Mouse (Mus musculus) CH12.LX (cell line): ENCODE data around the gene Uba52. TPM values are rescaled to one million over a fixed set of nuclear protein-coding genes. Genes with fewer than 3 reads are reported as not detected.
"Not testable (repeated sequence)": the region's sequence is repeated elsewhere in the genome, so short reads cannot be mapped to it uniquely, and the experiment has no call there.

Experiments used
- DNase-seq: peaks from one replicate; pipeline ENCODE4 v3.0.0-alpha.2; 2013; ENCODE audit errors: extremely low read depth
- H3K27ac ChIP-seq: 2 replicates; pipeline ENCODE4 v1.5.1; 2012; ENCODE audit warnings: low read depth, mild to moderate bottlenecking, control low read depth, moderate library complexity; ENCODE audit not compliant: insufficient read depth
- H3K27me3 ChIP-seq: replicated peaks from 2 replicates; pipeline ENCODE3; 2012; ENCODE audit warnings: inconsistent platforms
- H3K36me3 ChIP-seq, 2 experiments: replicated peaks in 1 of 2; 2 replicates each; pipeline versions ENCODE3 to v1.6.1; 2012; ENCODE audit warnings: inconsistent platforms in 1 of 2, low read length in 1 of 2, mild to moderate bottlenecking in 1 of 2, mixed read lengths in 1 of 2, moderate library complexity in 1 of 2; ENCODE audit not compliant: control insufficient read depth in 1 of 2, insufficient read depth in 1 of 2
- H3K4me1 ChIP-seq, 2 experiments: 2 replicates each; pipeline ENCODE4 v1.6.1; 2012; ENCODE audit warnings: inconsistent platforms in 1 of 2, moderate library complexity in 1 of 2; ENCODE audit not compliant: insufficient read depth in 2 of 2, control insufficient read depth in 1 of 2
- H3K4me2 ChIP-seq: 2 replicates; pipeline ENCODE4 v1.6.1; 2012; ENCODE audit warnings: low read depth, mild to moderate bottlenecking, control low read depth; ENCODE audit not compliant: poor library complexity, insufficient read depth, severe bottlenecking
- H3K4me3 ChIP-seq, 3 experiments: fragments of 150-350 bp in 1 of 3; sonication (generic) in 1 of 3; replicated peaks in 1 of 3; 2 replicates each; pipeline versions ENCODE3 to v1.5.1; 2011 to 2012; ENCODE audit warnings: low read depth in 2 of 3, low read length in 2 of 3, mild to moderate bottlenecking in 2 of 3, moderate library complexity in 2 of 3, control low read depth in 1 of 3, improper control_type of control experiment in 1 of 3, inconsistent platforms in 1 of 3, mixed read lengths in 1 of 3; ENCODE audit not compliant: poor library complexity in 1 of 3
- H3K79me2 ChIP-seq: replicated peaks from 2 replicates; pipeline ENCODE4 v1.6.1; 2012; ENCODE audit warnings: mild to moderate bottlenecking, moderate library complexity; ENCODE audit not compliant: control insufficient read depth, poor library complexity, insufficient read depth, severe bottlenecking; ENCODE audit errors: extremely low read depth
- H3K9ac ChIP-seq: 2 replicates; pipeline ENCODE4 v1.6.1; 2012; ENCODE audit warnings: low read depth, mild to moderate bottlenecking, control low read depth, moderate library complexity; ENCODE audit not compliant: insufficient read depth
- H3K9me3 ChIP-seq: replicated peaks from 2 replicates; pipeline ENCODE3; 2012; ENCODE audit warnings: low read length, inconsistent platforms, mixed read lengths
- BHLHE40 ChIP-seq: IDR thresholded peaks from 2 replicates; pipeline ENCODE4 v1.6.1; 2011; ENCODE audit warnings: mild to moderate bottlenecking, low read depth, low read length, improper control_type of control experiment
- CHD2 ChIP-seq: IDR thresholded peaks from 2 replicates; pipeline ENCODE4 v1.6.1; 2011; ENCODE audit warnings: low read length, improper control_type of control experiment
- CTCF ChIP-seq, 2 experiments: IDR thresholded peaks in 1 of 2; conservative IDR thresholded peaks in 1 of 2; 2 replicates each; pipeline ENCODE4 v1.5.1; 2011 to 2012; ENCODE audit warnings: low read depth in 2 of 2, low read length in 2 of 2, improper control_type of control experiment in 1 of 2, inconsistent platforms in 1 of 2, mild to moderate bottlenecking in 1 of 2, moderate library complexity in 1 of 2
- POLR2A ChIP-seq: IDR thresholded peaks from 2 replicates; pipeline ENCODE4 v1.6.1; 2011; ENCODE audit warnings: low read depth, mild to moderate bottlenecking, improper control_type of control experiment, low read length
- POLR2AphosphoS2 ChIP-seq: IDR thresholded peaks from 2 replicates; pipeline ENCODE4 v1.6.1; 2011; ENCODE audit warnings: low read depth, low read length, improper control_type of control experiment
- SIN3A ChIP-seq: IDR thresholded peaks from 2 replicates; pipeline ENCODE4 v1.6.1; 2012; ENCODE audit warnings: low read length, improper control_type of control experiment, inconsistent platforms
- ZNF384 ChIP-seq: IDR thresholded peaks from 2 replicates; pipeline ENCODE4 v1.6.1; 2012; ENCODE audit warnings: low read depth, low read length, improper control_type of control experiment, inconsistent platforms
- dilution Hi-C: fragments of 300-500 bp; cut with MboI; formaldehyde crosslinking; loops from 2 replicates; pipeline ENCODE4 v1.14.3; 2020; ENCODE audit warnings: low sequenced_read_pairs; ENCODE audit not compliant: extremely low pct_unique_long_range_greater_than_20kb, extremely low pct_ligation_motif_present
- in situ Hi-C: fragments of 300-500 bp; cut with MboI; formaldehyde crosslinking; loops from 3 replicates; pipeline ENCODE4 v1.14.3; 2019; ENCODE audit warnings: low sequenced_read_pairs, low pct_ligation_motif_present, low pct_unique_long_range_greater_than_20kb, mixed read lengths
- polyA plus RNA-seq: library from polyadenylated mRNA; unstranded; fragments of >175 nt; gene quantifications from 2 replicates; pipeline ENCODE4 v1.2.1, GENCODE M21; 2012; ENCODE audit warnings: low read depth; ENCODE audit not compliant: insufficient read length
- total RNA-seq, 2 experiments: library from RNA; depleted of rRNA; stranded (reverse); fragments of 300-350 nt in 1 of 2; fragments of >200 nt in 1 of 2; gene quantifications; 2 replicates each; pipeline ENCODE4 v1.2.3; 2012 to 2014

Gene Uba52
- total and polyA plus RNA-seq, 3 experiments = 1,181 to 3,341 (median 1,372) TPM

DNA sequence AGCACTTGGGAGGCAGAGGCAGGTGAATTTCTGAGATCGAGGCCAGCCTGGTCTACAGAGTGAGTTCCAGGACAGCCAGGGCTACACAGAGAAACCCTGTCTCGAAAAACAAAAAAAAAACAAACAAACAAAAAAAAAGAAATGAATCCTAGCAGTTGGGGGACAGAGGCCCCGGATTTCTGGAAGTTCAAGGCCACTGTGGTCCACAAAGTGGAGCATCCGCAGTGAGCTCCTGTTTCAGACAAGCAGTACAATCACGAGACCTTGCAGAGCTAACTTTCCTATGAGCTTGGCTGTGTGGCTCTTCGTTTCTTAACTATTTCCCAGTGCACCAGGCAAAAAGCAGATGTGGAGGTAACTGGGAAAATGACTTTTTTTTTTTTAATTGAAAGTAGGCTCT is 573 bp upstream of the Uba52 start:
- peaks cover 47 to 61% of the 10 kb centered on the region in 2 experiments for H3K36me3 ChIP-seq
- H3K9me3 ChIP-seq, DNase-seq, dilution Hi-C loops, in situ Hi-C loops, H3K27me3 ChIP-seq: not testable (repeated sequence)
- H3K27ac ChIP-seq = 0 out of 2 replicates have a peak overlapping the region, but pooled peaks have one; percentile 88
- peaks cover 24 to 49% of the 10 kb centered on the region in 2 experiments for H3K4me1 ChIP-seq
- H3K79me2 ChIP-seq = peaks cover 46% of the 10 kb centered on the region
- TF ChIP-seq POLR2A (peak; percentile 23; the same call in 1 of the 2 replicates), SIN3A (0 out of 2 replicates have a peak, but pooled peaks have one; percentile 32), BHLHE40 (peak; percentile 72)
- peak overlapping the region; percentile 57 for H3K4me2 ChIP-seq
- peak overlapping the region; percentile 94 for H3K9ac ChIP-seq
- H3K4me3 ChIP-seq = peak overlapping the region; percentile 83 to 98 (median 87)

DNA sequence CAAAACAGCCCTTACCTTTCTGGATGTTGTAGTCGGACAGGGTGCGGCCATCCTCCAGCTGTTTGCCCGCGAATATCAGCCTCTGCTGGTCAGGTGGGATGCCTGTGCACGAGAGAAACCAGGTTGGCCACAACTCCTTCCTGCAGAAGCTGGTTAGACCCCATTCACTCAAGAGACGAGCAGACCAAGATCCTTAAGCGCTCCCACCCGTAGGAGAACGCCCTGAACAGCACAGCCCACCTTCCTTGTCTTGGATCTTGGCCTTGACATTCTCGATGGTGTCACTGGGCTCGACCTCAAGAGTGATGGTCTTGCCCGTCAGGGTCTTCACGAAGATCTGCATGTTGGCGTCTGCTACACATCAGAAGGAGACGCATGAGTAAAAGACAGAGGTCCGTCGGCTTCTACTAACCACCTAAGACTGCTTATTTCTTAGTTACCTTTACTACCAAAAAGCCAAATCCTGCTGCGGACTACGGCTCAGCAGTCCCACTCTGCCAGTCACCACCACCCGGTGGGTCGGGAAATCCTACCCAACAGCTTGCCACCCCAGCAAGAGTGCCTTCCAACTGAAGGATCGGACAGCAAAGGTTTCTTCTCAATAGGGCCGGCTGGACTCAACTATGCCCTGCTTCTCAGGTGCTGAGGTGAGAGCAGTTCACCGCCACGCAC is 1.2 kb downstream of the Uba52 start:
- peak overlapping the region; percentile 83 to 98 (median 87) for H3K4me3 ChIP-seq
- dilution Hi-C loops = no loop called here
- DNase-seq = no peak
- H3K9ac ChIP-seq = peak overlapping the region; percentile 79
- TF ChIP-seq CTCF (conservative IDR thresholded peaks at IDR 0.05 in 1 of 2, IDR thresholded peaks at IDR 0.05 in 1 of 2; ENCODE audit: low read depth in 2 of 2, low read length in 2 of 2) (no peak), ZNF384 (no peak)
- H3K4me1 ChIP-seq = peaks cover 29 to 60% of the 10 kb centered on the region in 2 experiments
- in situ Hi-C loops = loop anchor here (10.0 kb wide), 1 partner anchor 95 kb away; no protein-coding TSS in a partner anchor
- H3K9me3 ChIP-seq = no peaks in the 10 kb centered on the region
- H3K27me3 ChIP-seq = no peaks in the 10 kb centered on the region
- peaks cover 46% of the 10 kb centered on the region for H3K79me2 ChIP-seq
- H3K4me2 ChIP-seq = peak overlapping the region; percentile 92
- peak overlapping the region; percentile 34 for H3K27ac ChIP-seq
- H3K36me3 ChIP-seq = peaks cover 37 to 54% of the 10 kb centered on the region in 2 experiments

DNA sequence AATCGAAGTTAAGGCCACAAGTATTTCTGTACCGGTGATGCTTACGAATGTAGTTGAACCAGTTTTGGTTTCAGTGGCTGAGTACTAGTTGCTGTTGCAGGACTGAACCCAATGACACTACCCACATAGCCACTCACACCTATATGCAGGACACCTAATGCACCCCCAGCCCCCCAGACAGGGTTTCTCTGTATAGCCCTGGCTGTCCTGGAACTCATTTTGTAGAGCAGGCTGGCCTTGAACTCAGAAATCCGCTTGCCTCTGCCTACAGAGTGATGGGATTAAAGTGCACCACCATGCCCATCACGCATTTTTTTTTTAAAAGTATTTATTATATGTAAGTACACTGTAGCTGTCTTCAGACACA is 3.6 kb downstream of the Uba52 start:
- H3K4me2 ChIP-seq = no peak overlapping the region; the same call in 1 of the 2 replicates
- no peak overlapping the region for H3K9ac ChIP-seq
- DNase-seq = no peak
- peak overlapping the region; percentile 7; the same call in 1 of the 2 replicates for H3K27ac ChIP-seq
- H3K4me1 ChIP-seq = peaks cover 21 to 43% of the 10 kb centered on the region in 2 experiments
- H3K27me3 ChIP-seq = no peaks in the 10 kb centered on the region
- peaks cover 21 to 48% of the 10 kb centered on the region in 2 experiments for H3K36me3 ChIP-seq
- H3K4me3 ChIP-seq = peak overlapping the region in 1 of 3 experiments; percentile 22
- in situ Hi-C loops = loop anchor here (10.0 kb wide), 1 partner anchor 92 kb away; no protein-coding TSS in a partner anchor
- peaks cover 33% of the 10 kb centered on the region for H3K79me2 ChIP-seq
- H3K9me3 ChIP-seq = no peaks in the 10 kb centered on the region
- TF ChIP-seq SIN3A (0 out of 2 replicates have a peak, but pooled peaks have one; percentile 9), CHD2 (peak; percentile 31; the same call in 1 of the 2 replicates), BHLHE40 (no peak), POLR2AphosphoS2 (peak; percentile 90; the same call in 1 of the 2 replicates)
- dilution Hi-C loops = no loop called here
